Mouse (Mus musculus): ENCODE results near the gene Camk2b. TPM values are rescaled to one million over a fixed set of nuclear protein-coding genes. Genes with fewer than 3 reads are reported as not detected.
"Not testable (repeated sequence)": the region's sequence is repeated elsewhere in the genome, so short reads cannot be mapped to it uniquely, and the experiment has no call there.

The Camk2b gene
- polyA plus RNA-seq, 2 experiments from 2014 or later: 4.2 to 19.3 TPM

GRCm38 (mm10) chr11:5980108-5980507 lies 86.1 kb downstream of the Camk2b start:
- ATAC-seq: no peak

GRCm38 (mm10) chr11:5979088-5979487 lies 87.1 kb downstream of the Camk2b start:
- no peak for ATAC-seq

GRCm38 (mm10) chr11:5976106-5976505 lies 90.1 kb downstream of the Camk2b start:
- ATAC-seq: no peak

- no peak for ATAC-seq
Observed at GRCm38 (mm10) chr11:5975068-5975467, 91.1 kb downstream of the Camk2b start.

- ATAC-seq: no peak
Observed at GRCm38 (mm10) chr11:5974053-5974452, 92.1 kb downstream of the Camk2b start.

- no peak for ATAC-seq
Observed at GRCm38 (mm10) chr11:5973151-5973550, 93.0 kb downstream of the Camk2b start.

GRCm38 (mm10) chr11:5971202-5971601 lies 95.0 kb downstream of the Camk2b start:
- no peak for ATAC-seq

GRCm38 (mm10) chr11:5968223-5968622 lies 97.9 kb downstream of the Camk2b start:
- no peak for ATAC-seq

- no peak for ATAC-seq
Observed at GRCm38 (mm10) chr11:5966751-5967150, 99.4 kb downstream of the Camk2b start.

GRCm38 (mm10) chr11:5965865-5966264 lies 100.3 kb downstream of the Camk2b start:
- ATAC-seq: no peak

- no peak for ATAC-seq
Observed at GRCm38 (mm10) chr11:5960051-5960450, 106.1 kb downstream of the Camk2b start.

GRCm38 (mm10) chr11:5955546-5956276 lies 110.5 kb downstream of the Camk2b start, which contains the start of gene Ykt6:
Gene Ykt6 (plus strand): TSS chr11:5955693.
- ATAC-seq: peak; percentile 83

- ATAC-seq: peak; percentile 68
Observed at GRCm38 (mm10) chr11:5954965-5955504, 111.1 kb downstream of the Camk2b start.

- ATAC-seq: no peak
Observed at GRCm38 (mm10) chr11:5954435-5954834, 111.7 kb downstream of the Camk2b start.

- no peak for ATAC-seq
Observed at GRCm38 (mm10) chr11:5953130-5953765, 112.9 kb downstream of the Camk2b start.

- ATAC-seq: no peak
Observed at GRCm38 (mm10) chr11:5952501-5952900, 113.7 kb downstream of the Camk2b start.

GRCm38 (mm10) chr11:5949586-5950352 lies 116.4 kb downstream of the Camk2b start, which contains the start of gene Gck:
Gene Gck (minus strand): TSS chr11:5950081.
- no peak for ATAC-seq

GRCm38 (mm10) chr11:5948546-5949250 lies 117.5 kb downstream of the Camk2b start:
- no peak for ATAC-seq

GRCm38 (mm10) chr11:5947796-5948195 lies 118.4 kb downstream of the Camk2b start:
- ATAC-seq: no peak

GRCm38 (mm10) chr11:5945096-5945495 lies 121.1 kb downstream of the Camk2b start:
- ATAC-seq: no peak

GRCm38 (mm10) chr11:5942966-5943365 lies 123.2 kb downstream of the Camk2b start:
- no peak for ATAC-seq

GRCm38 (mm10) chr11:5934531-5934930 lies 131.6 kb downstream of the Camk2b start:
- not testable (repeated sequence) for ATAC-seq
